Mouse (Mus musculus) ovary, postnatal 14 days (tissue): Measurements from ENCODE around the gene Pld4.
"Not testable (repeated sequence)": the region's sequence is repeated elsewhere in the genome, so short reads cannot be mapped to it uniquely, and the experiment has no call there.

Source experiments
- DNase-seq: peaks from one replicate; pipeline ENCODE4 v3.0.0; 2022; ENCODE audit warnings: low spot score

Gene Pld4

GRCm38 (mm10) chr12:112801864-112802846 lies 41.7 kb downstream of the Pld4 start, which contains the start of gene Ahnak2:
Gene Ahnak2 (minus strand): TSS chr12:112802657.
- no peak for DNase-seq

DNA sequence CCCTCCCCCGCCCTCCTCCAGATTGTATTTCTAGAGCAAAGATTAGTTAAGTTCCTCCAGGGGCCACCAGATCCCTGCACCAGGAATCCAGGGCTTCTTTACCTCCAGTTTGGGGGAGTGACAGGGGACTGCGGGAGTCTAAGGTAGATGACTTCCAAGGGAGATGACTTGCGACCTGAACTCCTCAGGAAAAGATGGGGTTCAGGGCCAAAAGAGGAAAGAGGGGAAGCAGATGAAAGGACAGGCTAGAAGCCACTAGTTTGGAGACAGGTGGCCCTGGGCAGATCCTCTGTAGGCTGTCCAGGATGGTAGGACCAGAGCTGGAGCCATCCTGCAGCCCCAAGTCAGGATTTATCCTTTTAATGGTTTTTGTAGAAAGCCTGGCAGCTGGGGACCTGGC lies 42.5 kb downstream of the Pld4 start:
- DNase-seq, result no peak

GRCm38 (mm10) chr12:112804046-112804445 lies 43.6 kb downstream of the Pld4 start:
- no peak for DNase-seq

GRCm38 (mm10) chr12:112806044-112806443 lies 45.6 kb downstream of the Pld4 start:
- DNase-seq, result no peak

DNA sequence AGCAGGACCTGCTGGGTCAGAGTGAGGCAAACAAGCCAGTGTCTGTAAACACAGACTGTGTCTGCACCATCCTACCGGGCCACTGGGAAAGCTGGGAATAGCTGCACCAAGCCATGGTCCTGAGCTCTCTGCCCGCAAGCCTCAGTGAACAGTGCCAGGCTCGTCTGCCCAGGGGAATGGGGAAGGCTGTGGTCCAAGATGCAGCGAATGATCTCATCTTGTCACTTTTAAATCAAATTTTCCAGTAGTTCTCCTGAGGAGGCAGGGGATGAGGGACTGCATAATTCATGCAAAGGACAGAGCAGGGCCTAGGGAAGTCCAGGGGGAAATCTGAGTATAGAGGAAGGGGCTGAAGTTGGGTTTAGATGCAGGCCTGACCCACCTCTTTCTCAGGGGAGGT lies 47.3 kb downstream of the Pld4 start:
- DNase-seq, result no peak

DNA sequence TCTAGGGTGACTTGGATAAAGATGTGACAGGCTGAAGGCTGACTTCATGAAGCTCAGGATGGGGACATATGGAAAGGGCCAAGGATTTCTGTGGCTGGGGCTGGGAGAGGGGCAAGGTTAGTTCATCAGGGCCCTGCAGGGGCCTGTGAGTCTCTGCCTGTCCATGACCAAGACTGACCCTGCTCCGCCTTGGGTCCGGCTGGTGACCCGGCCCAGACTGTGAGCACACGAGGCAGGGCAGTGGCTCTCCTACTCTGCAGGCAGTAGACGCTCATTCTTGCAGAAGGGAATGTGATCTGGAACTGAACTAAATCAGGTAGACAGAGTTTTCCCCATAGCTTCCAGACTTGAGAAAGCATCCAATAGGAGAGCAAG lies 47.7 kb downstream of the Pld4 start:
- DNase-seq, result no peak

GRCm38 (mm10) chr12:112808587-112809364 lies 48.3 kb downstream of the Pld4 start, which contains the start of gene Clba1:
Gene Clba1 (plus strand): TSS chr12:112808937.
- peak; percentile 83 for DNase-seq

GRCm38 (mm10) chr12:112809641-112810040 lies 49.2 kb downstream of the Pld4 start:
- no peak for DNase-seq

- no peak for DNase-seq
Observed at GRCm38 (mm10) chr12:112810092-112810885, 49.8 kb downstream of the Pld4 start.

DNA sequence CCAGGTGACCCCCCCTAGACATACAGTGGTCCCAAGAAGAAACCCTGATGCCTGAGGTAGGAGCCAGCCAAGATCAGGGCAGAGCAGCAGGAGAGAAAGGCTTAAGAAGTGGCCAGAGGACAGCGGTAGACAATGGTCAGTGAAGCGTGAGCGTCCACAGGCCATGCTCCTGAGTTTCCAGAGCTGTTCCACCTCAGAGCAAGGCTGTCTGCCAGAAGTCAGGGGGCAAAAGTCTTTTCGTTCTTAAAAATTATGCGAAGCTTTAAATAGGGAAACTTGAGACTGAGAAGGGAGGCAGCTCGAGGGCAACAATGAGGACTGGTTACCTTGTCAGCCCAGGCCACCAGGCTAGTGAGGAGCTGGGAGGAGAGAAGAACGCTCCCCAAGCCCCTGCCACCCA lies 52.9 kb downstream of the Pld4 start:
- no peak for DNase-seq

DNA sequence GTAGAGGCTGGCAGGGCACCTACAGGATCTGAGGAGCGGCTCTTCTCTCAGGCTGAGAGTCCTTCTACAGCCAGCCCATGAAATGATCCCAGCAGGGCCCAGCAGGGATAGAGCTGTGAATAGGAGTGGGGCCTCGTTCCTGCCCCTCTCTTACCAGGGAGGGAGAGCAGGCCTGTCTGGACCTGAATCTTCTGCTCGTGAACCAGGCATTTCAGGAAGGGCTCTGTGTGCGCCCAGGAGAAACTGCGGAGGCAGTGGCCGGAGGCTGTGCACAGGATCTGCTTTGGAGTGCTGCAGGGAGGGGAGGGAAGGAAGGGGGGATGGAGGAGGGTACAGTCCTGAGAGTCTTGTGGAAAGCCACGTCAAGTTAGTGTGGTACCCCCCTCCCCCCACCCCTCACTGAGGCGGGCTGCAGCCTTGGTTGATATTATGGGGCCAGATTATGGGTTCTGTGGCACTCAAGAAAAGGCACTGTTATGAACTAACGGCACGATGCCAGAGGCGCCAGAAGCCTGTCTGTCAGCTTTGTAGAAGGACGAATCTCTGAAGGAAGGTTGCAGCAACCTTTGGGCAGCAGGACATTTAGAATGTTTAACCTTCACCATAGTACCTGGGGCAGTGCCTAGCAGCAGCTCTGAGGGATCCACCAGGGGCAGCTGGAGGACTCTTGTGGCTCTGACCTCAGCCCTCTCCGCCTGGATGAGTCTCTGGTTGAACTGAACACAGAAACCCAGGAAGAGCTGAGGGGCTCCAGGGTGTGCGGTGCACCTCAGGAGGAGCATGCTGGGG lies 54.4 kb downstream of the Pld4 start:
- no peak for DNase-seq

DNA sequence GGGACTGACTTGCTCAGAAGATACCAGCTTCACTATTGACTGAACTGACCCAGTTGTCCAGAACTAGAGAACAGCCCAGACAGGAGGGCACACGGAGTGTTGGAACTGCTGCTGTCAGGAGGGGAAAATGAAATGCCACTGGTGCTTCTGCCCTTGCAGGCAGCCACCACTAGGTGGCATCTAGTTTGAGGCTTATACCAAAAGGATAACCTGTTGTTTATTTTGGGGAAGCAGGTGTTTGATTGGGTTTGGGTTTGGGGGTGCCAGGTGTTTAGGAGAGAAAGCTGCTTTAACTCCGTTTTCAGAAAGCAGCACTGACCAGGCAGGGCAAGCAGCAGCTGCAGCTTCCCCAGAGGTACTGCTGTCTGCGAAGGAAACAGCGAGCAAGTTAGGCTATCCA lies 55.8 kb downstream of the Pld4 start:
- DNase-seq, result no peak

DNA sequence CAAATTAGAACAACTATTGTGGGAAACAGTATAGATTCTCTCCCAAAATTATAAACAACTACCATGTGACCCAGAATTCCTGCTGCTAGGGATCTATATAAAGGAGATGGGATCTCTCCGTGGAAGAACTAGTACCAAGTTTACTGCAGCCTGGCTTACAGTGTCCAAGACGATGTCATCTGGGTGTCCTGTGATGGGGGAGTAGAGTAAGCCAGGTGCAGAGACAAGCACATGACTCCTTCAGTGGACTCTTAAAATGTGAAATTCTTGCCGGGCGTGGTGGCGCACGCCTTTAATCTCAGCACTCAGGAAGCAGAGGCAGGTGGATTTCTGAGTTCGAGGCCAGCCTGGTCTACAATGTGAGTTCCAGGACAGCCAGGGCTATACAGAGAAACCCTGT lies 56.4 kb downstream of the Pld4 start:
- not testable (repeated sequence) for DNase-seq
